ENCODE assay signal across 8 mouse cellular contexts in genomic region chr5:114813525-114814181, GRCm38 (mm10). TPM values are rescaled to one million over a fixed set of nuclear protein-coding genes. Genes with fewer than 3 reads are reported as not detected.
DNase-seq lines count a peak whose midpoint lies in the region; ATAC-seq and TF ChIP-seq lines count a peak whose summit lies in the region.

No protein-coding gene starts in this region.

- peaks cover 48% of the 10 kb centered on the region for H3K36me3 ChIP-seq in E14TG2a.4 (ENCODE audit: insufficient read depth, low read length)
- H3K36me3 ChIP-seq in forebrain, embryonic 13.5 days (ENCODE audit: poor library complexity, severe bottlenecking), result peaks cover 26% of the 10 kb centered on the region
- H3K36me3 ChIP-seq in neural tube, embryonic 15.5 days, result peaks cover 2% of the 10 kb centered on the region; the same call in 1 of the 2 replicates

- intact Hi-C loops in heart, postnatal 10 days (cut with DNase I), result no loop called here

- H3K4me1 ChIP-seq in E14TG2a.4 (replicated peaks; ENCODE audit: low read depth, low read length), result peaks cover 57% of the 10 kb centered on the region
- H3K4me1 ChIP-seq in forebrain, embryonic 13.5 days, result peaks cover 30% of the 10 kb centered on the region
- H3K4me1 ChIP-seq in lung, adult 2 months (ENCODE audit: control insufficient read depth, insufficient read depth, low read length), result no peaks in the 10 kb centered on the region
- H3K4me1 ChIP-seq in neural tube, embryonic 15.5 days, result peaks cover 33% of the 10 kb centered on the region

- H3K27me3 ChIP-seq in E14TG2a.4 (ENCODE audit: insufficient read depth, low read length), result no peaks in the 10 kb centered on the region
- no peaks in the 10 kb centered on the region for H3K27me3 ChIP-seq in forebrain, embryonic 13.5 days
- H3K27me3 ChIP-seq in neural tube, embryonic 15.5 days (replicated peaks), result no peaks in the 10 kb centered on the region

- peak; percentile 91 for ATAC-seq in cerebellum, adult (ENCODE audit: insufficient number of reproducible peaks, low FRiP score, low TSS enrichment)
- ATAC-seq in forebrain, embryonic 13.5 days, result peak; percentile 98
- ATAC-seq in neural tube, embryonic 15.5 days (ENCODE audit: low FRiP score), result peak; percentile 98

- H3K4me3 ChIP-seq in E14TG2a.4 (replicated peaks; ENCODE audit: low read length), result peak overlapping the region; percentile 96
- peak overlapping the region; percentile 89 for H3K4me3 ChIP-seq in forebrain, embryonic 13.5 days
- H3K4me3 ChIP-seq in lung, adult 2 months (replicated peaks; ENCODE audit: extremely low read depth, low read depth, low read length), result peak overlapping the region; percentile 93
- peak overlapping the region; percentile 67 for H3K4me3 ChIP-seq in neural tube, embryonic 15.5 days (replicated peaks)

- TF ChIP-seq POLR2A in lung, adult 2 months (IDR thresholded peaks at IDR 0.05; ENCODE audit: borderline replicate concordance, extremely low read depth, low read depth, low read length), result peak; percentile 85; the same call in 1 of the 2 replicates

- H3K27ac ChIP-seq in forebrain, embryonic 13.5 days, result peak overlapping the region; percentile 96
- peak overlapping the region; percentile 95 for H3K27ac ChIP-seq in neural tube, embryonic 15.5 days (replicated peaks)

- peaks cover 10% of the 10 kb centered on the region; the same call in 1 of the 2 replicates for H3K9me3 ChIP-seq in E14TG2a.4 (ENCODE audit: low read length)
- peaks cover 4% of the 10 kb centered on the region; the same call in 1 of the 2 replicates for H3K9me3 ChIP-seq in forebrain, embryonic 13.5 days (replicated peaks)
- no peaks in the 10 kb centered on the region for H3K9me3 ChIP-seq in neural tube, embryonic 15.5 days (replicated peaks)

- no peak for TF ChIP-seq CTCF in E14TG2a.4 (conservative IDR thresholded peaks at IDR 0.05; ENCODE audit: low read length)
- no peak for TF ChIP-seq CTCF in lung, adult 2 months (IDR thresholded peaks at IDR 0.05; ENCODE audit: insufficient read depth, low read length)

- peak overlapping the region; percentile 95 for H3K9ac ChIP-seq in forebrain, embryonic 13.5 days
- peak overlapping the region; percentile 81 for H3K9ac ChIP-seq in neural tube, embryonic 15.5 days (replicated peaks)

- H3K4me2 ChIP-seq in forebrain, embryonic 13.5 days, result peak overlapping the region; percentile 77
- peak overlapping the region; percentile 64 for H3K4me2 ChIP-seq in neural tube, embryonic 15.5 days

- under 1% methylated on average over 50 of the region's 50 CpGs for WGBS in forebrain, embryonic 13.5 days
- WGBS in lung, adult 2 months, result under 1% methylated on average over 50 of the region's 50 CpGs
- under 1% methylated on average over 50 of the region's 50 CpGs for WGBS in neural tube, embryonic 15.5 days

- DNase-seq in heart, postnatal 10 days, result peak; percentile 85 to 90
- peak; percentile 90 to 95 for DNase-seq in layer of hippocampus, adult 18-20 months (ENCODE audit: low spot score in 2 of 2)
- DNase-seq in lung, adult 2 months, result peak; percentile 72
- peak; percentile 94 for DNase-seq in testis, postnatal 10 days (ENCODE audit: low spot score)

RNA-seq across cellular contexts. Expression of gene 1500011B03Rik, which starts 9.6 kb away (rescaled TPM):
- 184 and 195 TPM in 2 replicates for polyA plus RNA-seq in forebrain, embryonic 13.5 days (2015; fragmentation: Nextera tagmentation; extraction: Ambion mirVana)
- total RNA-seq in heart, postnatal 10 days (2021), result 10 to 100 TPM; 15.5 to 17.8 TPM
- total RNA-seq in layer of hippocampus, adult 18-20 months (2021), result 100 to 1,000 TPM; 162 to 169 TPM
- polyA plus RNA-seq in lung, adult 2 months (2012; rRNA removed), result 16.7 and 26.0 TPM in 2 replicates
- 254 and 302 TPM in 2 replicates for polyA plus RNA-seq in neural tube, embryonic 15.5 days (2015; fragmentation: Nextera tagmentation; extraction: Ambion mirVana)

RNA-seq across cellular contexts. Expression of gene Git2, which starts 38.3 kb away (rescaled TPM):
- polyA plus RNA-seq in forebrain, embryonic 13.5 days (2015; fragmentation: Nextera tagmentation; extraction: Ambion mirVana), result 41.2 and 45.3 TPM in 2 replicates
- 10 to 100 TPM; 48.0 to 52.2 TPM for total RNA-seq in heart, postnatal 10 days (2021)
- total RNA-seq in layer of hippocampus, adult 18-20 months (2021), result 10 to 100 TPM; 44.5 to 45.6 TPM
- polyA plus RNA-seq in lung, adult 2 months (2012; rRNA removed), result 97.6 and 105 TPM in 2 replicates
- 47.7 and 53.4 TPM in 2 replicates for polyA plus RNA-seq in neural tube, embryonic 15.5 days (2015; fragmentation: Nextera tagmentation; extraction: Ambion mirVana)

RNA-seq across cellular contexts. Expression of gene Ankrd13a, which starts 39.2 kb away (rescaled TPM):
- 26.8 and 30.0 TPM in 2 replicates for polyA plus RNA-seq in forebrain, embryonic 13.5 days (2015; fragmentation: Nextera tagmentation; extraction: Ambion mirVana)
- total RNA-seq in heart, postnatal 10 days (2021), result 10 to 100 TPM; 54.4 to 55.6 TPM
- total RNA-seq in layer of hippocampus, adult 18-20 months (2021), result 10 to 100 TPM; 44.5 to 48.1 TPM
- polyA plus RNA-seq in lung, adult 2 months (2012; rRNA removed), result 92.1 and 104 TPM in 2 replicates
- polyA plus RNA-seq in neural tube, embryonic 15.5 days (2015; fragmentation: Nextera tagmentation; extraction: Ambion mirVana), result 30.3 and 41.1 TPM in 2 replicates

RNA-seq across cellular contexts. Expression of gene 4930519G04Rik, which starts 39.8 kb away (rescaled TPM):
- not detected in 2 replicates for polyA plus RNA-seq in forebrain, embryonic 13.5 days (2015; fragmentation: Nextera tagmentation; extraction: Ambion mirVana)
- not detected for total RNA-seq in heart, postnatal 10 days (2021)
- total RNA-seq in layer of hippocampus, adult 18-20 months (2021), result not detected
- not detected in 2 replicates for polyA plus RNA-seq in lung, adult 2 months (2012; rRNA removed)
- polyA plus RNA-seq in neural tube, embryonic 15.5 days (2015; fragmentation: Nextera tagmentation; extraction: Ambion mirVana), result not detected in 2 replicates

RNA-seq across cellular contexts. Expression of gene Gm9936, which starts 44.8 kb away (rescaled TPM):
- polyA plus RNA-seq in forebrain, embryonic 13.5 days (2015; fragmentation: Nextera tagmentation; extraction: Ambion mirVana), result 0.76 and 0.87 TPM in 2 replicates
- not detected for total RNA-seq in heart, postnatal 10 days (2021)
- total RNA-seq in layer of hippocampus, adult 18-20 months (2021), result under 1 TPM; 0.37 to 0.63 TPM
- not detected in 2 replicates for polyA plus RNA-seq in lung, adult 2 months (2012; rRNA removed)
- 2.0 and 2.1 TPM in 2 replicates for polyA plus RNA-seq in neural tube, embryonic 15.5 days (2015; fragmentation: Nextera tagmentation; extraction: Ambion mirVana)

Comparison
In these comparisons a context has a peak if more than half of its experiments do, and no peak if none do; other contexts are left out.
1. Peak in every context shown above with its lines: DNase-seq, ATAC-seq, H3K4me3 ChIP-seq and H3K27ac ChIP-seq.